Mouse (Mus musculus): ENCODE results near the gene Haus8. TPM values are rescaled to one million over a fixed set of nuclear protein-coding genes. Genes with fewer than 3 reads are reported as not detected.
"Not testable (repeated sequence)": the region's sequence is repeated elsewhere in the genome, so short reads cannot be mapped to it uniquely, and the experiment has no call there.

Haus8 gene
- polyA plus RNA-seq, 1 experiment, result 34.3 TPM

DNA sequence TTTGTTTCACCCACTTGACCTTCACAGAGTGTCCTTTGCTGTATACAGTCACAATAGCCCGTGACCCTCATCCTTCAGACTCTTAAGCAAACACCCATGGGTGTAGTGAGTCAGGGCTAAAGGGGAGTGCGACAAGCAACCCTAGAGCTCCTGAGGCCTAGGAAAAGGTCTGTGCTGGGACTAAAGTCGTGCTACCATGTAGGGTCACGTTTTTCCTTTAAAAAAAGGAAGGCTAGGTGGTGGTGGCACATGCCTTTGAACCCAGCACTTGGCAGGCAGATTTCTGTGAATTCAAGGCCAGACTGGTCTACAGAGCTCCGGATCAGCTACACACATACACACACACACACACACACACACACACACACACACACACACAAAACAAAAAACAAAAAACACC is 1.1 kb downstream of the Haus8 start:
- H3K9ac ChIP-seq (ENCODE audit: low read depth, poor library complexity, severe bottlenecking), result peak overlapping the region; percentile 89
- H3K4me1 ChIP-seq (ENCODE audit: control insufficient read depth, insufficient read depth, low read length), result no peaks in the 10 kb centered on the region
- H3K27me3 ChIP-seq (ENCODE audit: control insufficient read depth, insufficient read depth, low read length, poor library complexity, severe bottlenecking), result no peaks in the 10 kb centered on the region
- H3K36me3 ChIP-seq (ENCODE audit: control insufficient read depth, insufficient read depth, low read length, poor library complexity, severe bottlenecking), result 0 out of 2 replicates have a peak, but pooled peaks cover 3% of the 10 kb centered on the region
- TF ChIP-seq POLR2A (IDR thresholded peaks at IDR 0.05; ENCODE audit: insufficient read depth, low read length) (no peak), CTCF (IDR thresholded peaks at IDR 0.05; ENCODE audit: low read depth, low read length) (no peak), EP300 (IDR thresholded peaks at IDR 0.05; ENCODE audit: insufficient read depth, low read depth, low read length) (no peak)
- peak overlapping the region; percentile 78 for H3K4me3 ChIP-seq (ENCODE audit: low read depth, low read length)
- peak overlapping the region; percentile 38; the same call in 1 of the 2 replicates for H3K27ac ChIP-seq (ENCODE audit: insufficient read depth, low read length)
- no peaks in the 10 kb centered on the region for H3K9me3 ChIP-seq (replicated peaks; ENCODE audit: control insufficient read depth, insufficient read depth, low read length, poor library complexity, severe bottlenecking)

DNA sequence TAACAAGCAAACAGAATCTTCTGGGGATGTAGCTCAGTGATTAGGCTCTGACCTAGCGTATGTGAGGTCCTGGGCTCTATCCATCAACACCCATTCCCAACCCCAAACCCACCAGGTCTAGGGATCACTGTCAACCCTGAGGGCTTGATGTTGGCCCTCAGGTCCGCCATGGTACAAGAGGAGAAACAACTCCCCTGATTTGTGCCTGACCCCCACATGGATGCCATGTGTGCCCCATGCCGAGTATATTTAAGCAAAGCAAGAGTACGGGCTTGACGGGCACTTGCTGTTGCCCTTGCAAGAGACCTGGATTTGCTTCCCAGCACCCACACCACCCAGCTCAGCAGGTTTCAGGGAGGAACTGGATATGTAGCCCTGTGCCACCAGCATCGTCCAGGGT is 4.4 kb downstream of the Haus8 start:
- not testable (repeated sequence) for H3K4me3 ChIP-seq (ENCODE audit: low read depth, low read length); H3K4me1 ChIP-seq (ENCODE audit: control insufficient read depth, insufficient read depth, low read length); H3K9me3 ChIP-seq (replicated peaks; ENCODE audit: control insufficient read depth, insufficient read depth, low read length, poor library complexity, severe bottlenecking); H3K9ac ChIP-seq (ENCODE audit: low read depth, poor library complexity, severe bottlenecking); H3K36me3 ChIP-seq (ENCODE audit: control insufficient read depth, insufficient read depth, low read length, poor library complexity, severe bottlenecking); H3K27me3 ChIP-seq (ENCODE audit: control insufficient read depth, insufficient read depth, low read length, poor library complexity, severe bottlenecking); H3K27ac ChIP-seq (ENCODE audit: insufficient read depth, low read length)

DNA sequence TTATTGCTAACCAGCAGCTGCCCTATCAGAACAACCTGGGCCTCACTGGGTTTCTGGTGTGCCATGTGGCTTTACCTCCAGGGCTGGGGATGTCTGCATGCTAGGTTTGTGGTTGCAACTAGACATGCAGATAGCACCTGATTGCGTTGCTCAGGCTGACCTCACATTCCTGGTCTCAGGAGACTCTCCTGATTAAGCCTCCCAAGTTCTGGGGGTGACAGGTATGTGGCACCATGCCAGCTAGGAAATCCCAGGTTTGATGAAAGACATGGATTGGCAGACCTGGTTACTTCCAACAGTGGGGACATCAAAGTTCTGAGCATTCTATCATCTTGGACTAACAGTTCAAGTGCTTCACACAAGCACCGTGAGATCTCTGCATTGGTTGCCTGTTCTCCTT is 5.0 kb downstream of the Haus8 start:
- no peak overlapping the region for H3K27ac ChIP-seq (ENCODE audit: insufficient read depth, low read length)

DNA sequence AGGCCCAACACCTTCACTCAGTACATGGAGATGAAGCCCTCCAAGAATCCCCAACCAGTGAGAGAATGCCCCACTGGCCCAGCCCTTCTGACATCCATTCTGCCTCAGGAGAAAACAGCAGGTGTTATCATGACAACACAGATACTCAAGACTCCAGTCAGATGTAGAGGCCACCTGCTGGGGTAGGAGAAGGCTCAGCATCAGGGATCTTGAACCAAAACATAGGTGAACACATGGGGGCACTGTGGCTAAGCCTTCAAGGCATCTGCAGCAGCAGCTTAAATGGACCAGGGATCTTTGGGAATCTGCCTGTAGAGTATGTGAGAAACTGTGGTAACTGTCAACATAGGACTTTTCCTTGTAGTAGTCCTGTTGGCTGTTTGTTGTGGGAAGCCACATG is 11.5 kb downstream of the Haus8 start:
- Histone ChIP-seq H3K27ac (ENCODE audit: insufficient read depth, low read length) (no peak overlapping the region), H3K4me3 (ENCODE audit: low read depth, low read length) (no peak overlapping the region), H3K36me3 (ENCODE audit: control insufficient read depth, insufficient read depth, low read length, poor library complexity, severe bottlenecking) (peaks cover 3% of the 10 kb centered on the region), H3K4me1 (ENCODE audit: control insufficient read depth, insufficient read depth, low read length) (no peaks in the 10 kb centered on the region), H3K9ac (ENCODE audit: low read depth, poor library complexity, severe bottlenecking) (no peak overlapping the region), H3K27me3 (ENCODE audit: control insufficient read depth, insufficient read depth, low read length, poor library complexity, severe bottlenecking) (no peaks in the 10 kb centered on the region), H3K9me3 (replicated peaks; ENCODE audit: control insufficient read depth, insufficient read depth, low read length, poor library complexity, severe bottlenecking) (no peaks in the 10 kb centered on the region)
- TF ChIP-seq CTCF (IDR thresholded peaks at IDR 0.05; ENCODE audit: low read depth, low read length) (peak; percentile 37), EP300 (IDR thresholded peaks at IDR 0.05; ENCODE audit: insufficient read depth, low read depth, low read length) (no peak)

More for the DNA sequence above, 5.0 kb downstream of the Haus8 start:
- Histone ChIP-seq H3K4me3 (ENCODE audit: low read depth, low read length) (no peak overlapping the region), H3K4me1 (ENCODE audit: control insufficient read depth, insufficient read depth, low read length) (no peaks in the 10 kb centered on the region), H3K36me3 (ENCODE audit: control insufficient read depth, insufficient read depth, low read length, poor library complexity, severe bottlenecking) (no peaks in the 10 kb centered on the region), H3K9ac (ENCODE audit: low read depth, poor library complexity, severe bottlenecking) (no peak overlapping the region), H3K27me3 (ENCODE audit: control insufficient read depth, insufficient read depth, low read length, poor library complexity, severe bottlenecking) (no peaks in the 10 kb centered on the region), H3K9me3 (replicated peaks; ENCODE audit: control insufficient read depth, insufficient read depth, low read length, poor library complexity, severe bottlenecking) (no peaks in the 10 kb centered on the region)
- TF ChIP-seq CTCF (IDR thresholded peaks at IDR 0.05; ENCODE audit: low read depth, low read length) (no peak), POLR2A (IDR thresholded peaks at IDR 0.05; ENCODE audit: insufficient read depth, low read length) (no peak), EP300 (IDR thresholded peaks at IDR 0.05; ENCODE audit: insufficient read depth, low read depth, low read length) (no peak)

DNA sequence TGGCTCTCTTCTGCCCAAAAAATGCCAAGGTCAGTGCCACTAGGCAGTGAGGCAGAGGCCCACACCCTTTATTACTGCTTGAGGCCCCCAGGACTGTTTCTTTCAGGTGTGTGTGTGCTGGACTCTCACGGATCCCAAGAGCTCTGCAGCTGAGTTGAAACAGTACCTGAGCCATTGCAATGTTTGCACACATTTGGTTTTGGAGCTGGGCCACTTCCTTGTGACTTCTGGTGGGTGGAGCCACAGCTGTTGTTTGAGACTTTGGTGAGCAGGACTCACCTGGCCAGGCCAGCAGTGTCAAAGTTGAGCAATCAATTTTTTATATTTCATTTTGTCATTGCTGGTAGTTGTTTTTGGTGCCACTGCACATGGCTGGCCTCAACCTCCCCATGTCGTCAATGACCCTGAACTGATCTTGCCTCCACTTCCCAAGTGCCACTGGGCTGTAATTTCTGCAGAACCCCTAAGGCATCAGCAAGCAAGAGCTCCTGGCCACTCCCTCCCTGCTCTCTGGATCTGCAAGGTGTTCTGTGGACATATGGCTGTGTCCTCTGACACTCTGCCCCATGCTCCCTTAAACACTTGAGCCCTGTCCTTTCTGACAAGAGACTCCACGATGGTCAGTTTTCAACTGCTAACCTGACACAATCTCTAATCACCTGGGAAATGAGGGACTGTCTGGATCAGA is 16.0 kb downstream of the Haus8 start:
- Histone ChIP-seq H3K4me1 (ENCODE audit: control insufficient read depth, insufficient read depth, low read length) (no peaks in the 10 kb centered on the region), H3K27ac (ENCODE audit: insufficient read depth, low read length) (no peak overlapping the region), H3K36me3 (ENCODE audit: control insufficient read depth, insufficient read depth, low read length, poor library complexity, severe bottlenecking) (peaks cover 8% of the 10 kb centered on the region), H3K9ac (ENCODE audit: low read depth, poor library complexity, severe bottlenecking) (no peak overlapping the region), H3K4me3 (ENCODE audit: low read depth, low read length) (no peak overlapping the region), H3K9me3 (replicated peaks; ENCODE audit: control insufficient read depth, insufficient read depth, low read length, poor library complexity, severe bottlenecking) (no peaks in the 10 kb centered on the region), H3K27me3 (ENCODE audit: control insufficient read depth, insufficient read depth, low read length, poor library complexity, severe bottlenecking) (no peaks in the 10 kb centered on the region)
- TF ChIP-seq POLR2A (IDR thresholded peaks at IDR 0.05; ENCODE audit: insufficient read depth, low read length) (no peak), CTCF (IDR thresholded peaks at IDR 0.05; ENCODE audit: low read depth, low read length) (no peak), EP300 (IDR thresholded peaks at IDR 0.05; ENCODE audit: insufficient read depth, low read depth, low read length) (no peak)

DNA sequence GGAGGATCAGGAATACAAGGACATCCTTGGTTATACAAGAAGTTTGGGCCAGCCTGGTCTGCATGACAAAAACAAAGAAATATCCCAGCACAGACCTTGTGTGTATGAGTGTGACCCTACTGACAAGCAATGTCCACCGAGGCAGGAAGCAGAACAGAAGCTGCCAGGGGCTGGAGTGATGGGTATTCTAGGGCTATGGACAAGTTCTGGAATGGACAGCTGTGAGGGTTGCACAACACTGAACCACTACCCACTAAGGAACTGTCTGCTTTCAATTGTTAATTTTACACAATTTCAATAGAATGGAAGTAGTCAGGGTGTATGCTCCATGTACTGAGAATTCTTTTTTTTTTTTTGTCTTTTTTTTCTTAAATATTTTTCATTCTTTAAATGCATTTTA is 24.5 kb downstream of the Haus8 start:
- H3K4me1 ChIP-seq (ENCODE audit: control insufficient read depth, insufficient read depth, low read length), result no peaks in the 10 kb centered on the region
- no peak overlapping the region for H3K9ac ChIP-seq (ENCODE audit: low read depth, poor library complexity, severe bottlenecking)
- no peak overlapping the region for H3K4me3 ChIP-seq (ENCODE audit: low read depth, low read length)
- H3K9me3 ChIP-seq (replicated peaks; ENCODE audit: control insufficient read depth, insufficient read depth, low read length, poor library complexity, severe bottlenecking), result no peaks in the 10 kb centered on the region
- H3K36me3 ChIP-seq (ENCODE audit: control insufficient read depth, insufficient read depth, low read length, poor library complexity, severe bottlenecking), result no peaks in the 10 kb centered on the region
- H3K27ac ChIP-seq (ENCODE audit: insufficient read depth, low read length), result no peak overlapping the region
- no peak for TF ChIP-seq POLR2A (IDR thresholded peaks at IDR 0.05; ENCODE audit: insufficient read depth, low read length)
- H3K27me3 ChIP-seq (ENCODE audit: control insufficient read depth, insufficient read depth, low read length, poor library complexity, severe bottlenecking), result no peaks in the 10 kb centered on the region

All from ES-Bruce4 (cell line).